Mouse (Mus musculus) hindbrain, embryonic 14.5 days (tissue): ENCODE results near the gene Itga6. TPM values are rescaled to one million over a fixed set of nuclear protein-coding genes. Genes with fewer than 3 reads are reported as not detected.
A peak's percentile ranks its signal among the peaks of the same experiment; 100 is the strongest.

Experiments
- ATAC-seq: fragments of 200-750 bp; cut with Nextera tagmentation; 2 replicates; pipeline ENCODE4 v1.8.0; 2017; ENCODE audit warnings: moderate number of reproducible peaks, mild to moderate bottlenecking, moderate TSS enrichment, moderate library complexity; ENCODE audit not compliant: low FRiP score
- DNase-seq: peaks from one replicate; pipeline ENCODE4 v3.0.0-alpha.2; 2015; ENCODE audit warnings: low spot score
- H3K27ac ChIP-seq: fragments of 300-500 bp; sonication (generic); 2 replicates; pipeline ENCODE4 v1.5.1; 2014; ENCODE audit warnings: mild to moderate bottlenecking, moderate library complexity
- H3K27me3 ChIP-seq: fragments of 300-500 bp; sonication (generic); 2 replicates; pipeline ENCODE4 v1.6.1; 2014; ENCODE audit warnings: mild to moderate bottlenecking, low read length, mixed read lengths; ENCODE audit not compliant: control insufficient read depth, insufficient read depth
- H3K36me3 ChIP-seq: fragments of 300-500 bp; sonication (generic); replicated peaks from 2 replicates; pipeline ENCODE4 v1.6.1; 2014; ENCODE audit not compliant: control insufficient read depth, insufficient read depth
- H3K4me1 ChIP-seq: fragments of 300-500 bp; sonication (generic); replicated peaks from 2 replicates; pipeline ENCODE4 v1.6.1; 2014; ENCODE audit warnings: antibody characterized with exemption, low read length, mixed read lengths; ENCODE audit not compliant: control insufficient read depth, insufficient read depth
- H3K4me2 ChIP-seq: fragments of 300-500 bp; sonication (generic); replicated peaks from 2 replicates; pipeline ENCODE4 v1.6.1; 2014; ENCODE audit warnings: mild to moderate bottlenecking, moderate library complexity
- H3K4me3 ChIP-seq: fragments of 300-500 bp; sonication (generic); replicated peaks from 2 replicates; pipeline ENCODE4 v1.5.1; 2014; ENCODE audit warnings: mild to moderate bottlenecking, low read length
- H3K9ac ChIP-seq: fragments of 300-500 bp; sonication (generic); 2 replicates; pipeline ENCODE4 v1.6.1; 2014
- H3K9me3 ChIP-seq: fragments of 300-500 bp; sonication (generic); 2 replicates; pipeline ENCODE4 v1.6.1; 2016; ENCODE audit warnings: low read length; ENCODE audit not compliant: control insufficient read depth
- WGBS: fragments of 180-500 bp; shearing (Covaris S2); extraction: QIAGEN DNeasy Blood & Tissue Kit; methylation state at CpG from one replicate; pipeline ENCODE4 v1.1.7; 2014; 5-methylcytosine and 5-hydroxymethylcytosine counted together
- polyA plus RNA-seq: library from polyadenylated mRNA; unstranded; fragments of >200 nt; fragmentation: Nextera tagmentation; extraction: Ambion mirVana; gene quantifications from 2 replicates; pipeline ENCODE4 v1.2.1, GENCODE M21; 2014

Itga6 gene
- polyA plus RNA-seq, 1 experiment from 2014 or later, result 35.9 TPM

DNA sequence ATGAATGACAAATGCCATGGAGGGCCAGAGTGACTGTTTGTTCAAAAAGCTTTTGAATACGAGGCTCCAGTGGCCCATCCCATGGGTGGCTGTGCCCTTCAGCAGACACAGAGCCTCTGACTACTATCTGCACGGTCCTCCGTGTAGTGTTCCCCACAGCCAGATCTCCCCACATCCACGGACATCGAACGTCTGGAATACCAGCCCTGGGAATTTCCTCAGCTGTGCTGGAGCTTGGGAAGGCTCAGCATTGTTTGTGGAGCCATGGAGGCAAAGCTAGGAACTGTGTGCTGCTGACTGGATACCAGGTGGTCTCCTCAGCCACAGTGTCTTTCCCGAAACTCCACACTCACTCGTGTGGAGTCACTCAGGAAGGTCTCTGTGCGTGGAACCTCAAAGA is 1.1 kb upstream of the Itga6 start:
- H3K9me3 ChIP-seq, result no peaks in the 10 kb centered on the region
- H3K4me1 ChIP-seq, result peaks cover 13% of the 10 kb centered on the region
- H3K36me3 ChIP-seq, result no peaks in the 10 kb centered on the region
- WGBS, result 15% methylated on average over 9 of the region's 9 CpGs
- DNase-seq (no peak), ATAC-seq (no peak)
- H3K27me3 ChIP-seq, result no peaks in the 10 kb centered on the region
- no peak overlapping the region for H3K4me2 ChIP-seq
- H3K4me3 ChIP-seq, result no peak overlapping the region
- no peak overlapping the region for H3K9ac ChIP-seq
- H3K27ac ChIP-seq, result no peak overlapping the region

GRCm38 (mm10) chr2:71744861-71745507 is 432 bp upstream of the Itga6 start:
- H3K9me3 ChIP-seq, result no peaks in the 10 kb centered on the region
- H3K27ac ChIP-seq, result no peak overlapping the region
- H3K4me1 ChIP-seq, result peaks cover 20% of the 10 kb centered on the region
- WGBS, result 6% methylated on average over 11 of the region's 11 CpGs
- H3K36me3 ChIP-seq, result no peaks in the 10 kb centered on the region
- ATAC-seq (no peak; the same call in 1 of the 2 replicates), DNase-seq (no peak)
- no peaks in the 10 kb centered on the region for H3K27me3 ChIP-seq
- no peak overlapping the region for H3K4me3 ChIP-seq
- no peak overlapping the region for H3K9ac ChIP-seq
- H3K4me2 ChIP-seq, result no peak overlapping the region

DNA sequence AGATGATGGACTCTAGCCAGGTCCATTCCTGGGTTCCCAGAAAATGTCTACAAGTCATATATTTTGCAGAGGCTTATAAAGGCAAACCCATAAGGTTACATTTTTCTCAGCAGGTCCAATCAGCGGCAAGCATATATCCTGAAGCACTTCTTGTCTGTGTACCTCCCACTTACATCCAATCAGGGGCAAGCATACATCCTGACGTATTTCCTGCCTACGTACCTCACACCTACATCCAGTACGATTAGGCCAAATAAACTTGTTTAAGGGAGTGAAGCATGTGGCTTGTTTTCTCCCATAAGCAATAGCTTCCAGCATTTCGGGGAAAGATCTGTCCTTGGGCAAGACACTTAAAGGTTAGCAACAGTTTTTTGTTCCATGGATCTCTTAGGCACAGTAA is 3.0 kb downstream of the Itga6 start:
- WGBS, result 95% methylated on average over 5 of the region's 5 CpGs

DNA sequence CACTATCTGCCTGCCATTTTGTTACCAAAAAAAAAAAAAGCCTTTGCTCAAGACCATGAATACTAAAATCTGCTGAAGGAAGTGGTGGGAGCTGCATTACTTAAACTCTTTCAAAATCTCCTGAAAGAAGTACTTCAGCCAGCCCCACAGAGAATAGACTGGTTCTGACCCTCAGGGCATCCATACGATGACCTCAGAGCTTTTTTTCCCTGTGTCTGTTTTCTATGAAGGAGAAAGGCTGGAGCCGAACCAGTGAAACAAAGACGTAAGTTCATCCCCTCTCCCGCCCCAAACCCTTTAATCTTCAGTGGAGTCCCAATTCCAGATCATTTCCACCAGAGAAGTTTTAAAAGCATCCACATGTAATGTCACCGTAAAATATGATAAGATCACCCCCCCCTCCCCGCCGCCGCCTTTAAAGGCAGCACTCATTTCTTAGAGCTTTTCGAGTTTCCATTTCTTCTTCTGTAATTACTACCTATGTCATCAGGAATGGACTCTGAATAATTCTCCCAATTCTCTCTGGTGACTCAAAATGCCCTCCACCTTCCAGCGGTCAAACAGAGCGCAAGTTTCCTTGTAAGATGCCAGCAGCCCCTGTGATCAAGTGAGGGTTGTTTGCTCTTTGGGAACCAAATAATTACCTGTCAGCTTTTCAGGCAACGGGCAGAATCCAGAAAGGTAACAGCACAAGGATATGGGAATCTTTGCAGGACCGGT is 4.1 kb downstream of the Itga6 start:
- no peaks in the 10 kb centered on the region for H3K36me3 ChIP-seq
- no peak overlapping the region for H3K9ac ChIP-seq
- H3K9me3 ChIP-seq, result no peaks in the 10 kb centered on the region
- H3K27me3 ChIP-seq, result no peaks in the 10 kb centered on the region
- peak overlapping the region; percentile 6 for H3K27ac ChIP-seq
- peaks cover 24% of the 10 kb centered on the region for H3K4me1 ChIP-seq
- DNase-seq, result no peak
- 0 out of 2 replicates have a peak overlapping the region, but pooled peaks have one; percentile 0 for H3K4me3 ChIP-seq
- WGBS, result 31% methylated on average over 13 of the region's 13 CpGs
- ATAC-seq, result no peak
- peak overlapping the region; percentile 25 for H3K4me2 ChIP-seq

More for the DNA sequence above, 3.0 kb downstream of the Itga6 start:
- no peak overlapping the region for H3K27ac ChIP-seq
- no peak overlapping the region for H3K4me3 ChIP-seq
- DNase-seq, result no peak
- no peak overlapping the region for H3K4me2 ChIP-seq
- H3K9ac ChIP-seq, result no peak overlapping the region
- ATAC-seq, result no peak
- H3K27me3 ChIP-seq, result no peaks in the 10 kb centered on the region
- no peaks in the 10 kb centered on the region for H3K36me3 ChIP-seq
- H3K4me1 ChIP-seq, result peaks cover 24% of the 10 kb centered on the region
- H3K9me3 ChIP-seq, result no peaks in the 10 kb centered on the region

GRCm38 (mm10) chr2:71750087-71750453 is 4.7 kb downstream of the Itga6 start:
- no peaks in the 10 kb centered on the region for H3K27me3 ChIP-seq
- no peak overlapping the region for H3K9ac ChIP-seq
- H3K36me3 ChIP-seq, result no peaks in the 10 kb centered on the region
- ATAC-seq (no peak), DNase-seq (peak; percentile 45)
- H3K27ac ChIP-seq, result peak overlapping the region; percentile 6; the same call in 1 of the 2 replicates
- 0 out of 2 replicates have a peak overlapping the region, but pooled peaks have one; percentile 0 for H3K4me3 ChIP-seq
- peaks cover 20% of the 10 kb centered on the region for H3K4me1 ChIP-seq
- no peaks in the 10 kb centered on the region for H3K9me3 ChIP-seq
- peak overlapping the region; percentile 25 for H3K4me2 ChIP-seq
- 43% methylated on average over 10 of the region's 10 CpGs for WGBS

DNA sequence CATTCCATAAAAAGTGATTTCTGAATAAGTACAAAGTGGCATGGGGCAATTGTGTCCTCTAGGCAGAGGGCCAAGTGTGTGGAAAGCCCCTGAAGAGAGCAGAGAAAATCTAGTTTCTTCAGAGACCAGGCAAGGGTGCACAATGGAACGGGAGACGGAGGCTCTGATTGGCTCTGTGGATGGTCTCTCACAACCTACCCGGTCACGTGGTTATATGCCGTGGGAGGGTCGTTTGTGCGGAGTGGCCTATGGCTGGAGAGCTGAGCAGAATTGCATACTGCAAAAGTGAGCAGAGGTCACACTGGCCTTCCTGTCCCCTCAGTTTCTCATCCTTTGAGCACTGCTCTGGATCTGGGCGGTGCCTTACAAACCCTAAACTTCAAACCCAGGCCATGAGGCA is 5.9 kb downstream of the Itga6 start:
- H3K9me3 ChIP-seq, result no peaks in the 10 kb centered on the region
- H3K4me2 ChIP-seq, result no peak overlapping the region
- WGBS, result 72% methylated on average over 8 of the region's 8 CpGs
- no peaks in the 10 kb centered on the region for H3K36me3 ChIP-seq
- H3K4me1 ChIP-seq, result peaks cover 17% of the 10 kb centered on the region
- ATAC-seq (no peak), DNase-seq (no peak)
- no peak overlapping the region for H3K27ac ChIP-seq
- no peak overlapping the region for H3K4me3 ChIP-seq
- no peak overlapping the region for H3K9ac ChIP-seq
- no peaks in the 10 kb centered on the region for H3K27me3 ChIP-seq

DNA sequence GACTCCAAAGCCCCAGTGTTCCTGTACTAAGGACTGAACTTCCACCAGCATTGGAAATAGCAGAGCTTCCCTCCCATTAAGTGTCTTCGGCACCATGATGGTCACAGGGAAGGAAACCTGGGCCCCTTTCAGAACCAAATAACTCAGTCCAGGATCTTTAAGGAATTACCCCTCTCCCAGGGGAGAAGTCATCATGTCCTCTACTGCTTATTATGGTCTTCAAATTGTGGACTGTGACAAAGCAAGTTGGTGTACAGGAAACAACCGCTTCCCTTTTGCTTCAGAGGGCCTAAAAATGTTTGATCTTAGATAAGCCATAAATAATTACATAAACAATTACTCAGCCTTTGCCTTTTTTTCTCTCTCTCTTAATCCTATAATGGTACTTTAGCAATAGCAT is 6.4 kb downstream of the Itga6 start:
- Histone ChIP-seq H3K4me1 (peaks cover 17% of the 10 kb centered on the region), H3K4me3 (no peak overlapping the region), H3K36me3 (no peaks in the 10 kb centered on the region), H3K27me3 (no peaks in the 10 kb centered on the region), H3K27ac (no peak overlapping the region), H3K4me2 (no peak overlapping the region), H3K9ac (no peak overlapping the region), H3K9me3 (no peaks in the 10 kb centered on the region)
- 95% methylated on average over 2 of the region's 2 CpGs for WGBS
- DNase-seq (no peak), ATAC-seq (no peak)

DNA sequence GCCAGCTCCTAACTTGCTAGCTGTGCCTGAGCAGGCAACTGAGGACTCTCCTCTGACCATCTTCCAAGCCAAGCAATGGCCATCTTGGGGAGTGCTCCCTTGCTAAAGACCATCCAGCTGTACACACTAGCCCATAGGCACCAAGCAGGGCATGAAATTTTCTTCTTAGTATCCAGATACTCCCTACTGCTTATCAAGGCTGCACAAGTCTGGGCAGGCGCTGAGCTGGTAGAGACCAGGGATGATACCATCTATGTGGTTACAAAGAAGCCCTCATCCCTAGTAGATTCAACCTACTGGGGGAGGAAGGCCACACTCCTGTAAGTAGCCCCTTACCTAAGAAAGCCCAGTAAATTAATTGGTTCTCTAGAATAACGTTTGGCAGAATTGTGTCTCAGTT is 7.0 kb downstream of the Itga6 start:
- no peaks in the 10 kb centered on the region for H3K36me3 ChIP-seq
- 90% methylated on average over 2 of the region's 2 CpGs for WGBS
- no peak overlapping the region for H3K4me2 ChIP-seq
- ATAC-seq, result no peak
- no peaks in the 10 kb centered on the region for H3K27me3 ChIP-seq
- no peak overlapping the region for H3K4me3 ChIP-seq
- no peak for DNase-seq
- no peaks in the 10 kb centered on the region for H3K9me3 ChIP-seq
- H3K4me1 ChIP-seq, result peaks cover 17% of the 10 kb centered on the region
- H3K27ac ChIP-seq, result no peak overlapping the region
- H3K9ac ChIP-seq, result no peak overlapping the region

- H3K27me3 ChIP-seq, result no peaks in the 10 kb centered on the region
- no peak overlapping the region for H3K4me2 ChIP-seq
- no peak overlapping the region for H3K4me3 ChIP-seq
- H3K4me1 ChIP-seq, result peaks cover 17% of the 10 kb centered on the region
- no peak overlapping the region for H3K27ac ChIP-seq
- H3K9me3 ChIP-seq, result no peaks in the 10 kb centered on the region
- 87% methylated on average over 4 of the region's 4 CpGs for WGBS
- no peaks in the 10 kb centered on the region for H3K36me3 ChIP-seq
- no peak for ATAC-seq
- no peak for DNase-seq
- no peak overlapping the region for H3K9ac ChIP-seq
These were observed 7.7 kb downstream of the Itga6 start for GRCm38 (mm10) chr2:71753161-71753560.
